Mouse (Mus musculus) 3134 (cell line): ENCODE measurements around the gene Doc2b.

Experiments
- DNase-seq: peaks from one replicate; pipeline ENCODE4 v3.0.0-alpha.2; 2011; ENCODE audit warnings: low spot score; ENCODE audit not compliant: insufficient read length; ENCODE audit errors: extremely low read depth

Gene Doc2b

DNA sequence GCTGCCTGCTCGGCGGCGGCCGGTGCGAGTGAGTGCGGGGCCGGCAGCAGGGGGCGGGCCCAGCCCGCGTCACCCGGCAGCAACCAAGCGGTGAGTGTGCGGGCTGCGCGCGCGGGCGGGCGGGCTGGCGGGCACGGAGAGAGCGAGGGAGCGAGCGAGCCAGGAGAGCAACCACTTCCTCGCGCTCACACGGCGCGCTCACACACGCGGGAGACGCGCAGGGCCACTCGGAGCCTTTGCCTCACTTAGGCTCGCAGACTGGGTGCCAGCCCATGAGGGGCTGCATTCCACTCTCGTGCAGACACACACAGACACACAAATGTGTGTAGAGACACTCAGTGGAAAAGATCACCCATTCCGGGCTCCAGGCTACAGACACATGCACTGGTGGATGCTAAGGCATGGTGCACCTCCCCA, at the start of gene Doc2b:
Gene Doc2b (minus strand): TSS at position 21 of the 417 bp plus-strand sequence.
- DNase-seq = no peak

DNA sequence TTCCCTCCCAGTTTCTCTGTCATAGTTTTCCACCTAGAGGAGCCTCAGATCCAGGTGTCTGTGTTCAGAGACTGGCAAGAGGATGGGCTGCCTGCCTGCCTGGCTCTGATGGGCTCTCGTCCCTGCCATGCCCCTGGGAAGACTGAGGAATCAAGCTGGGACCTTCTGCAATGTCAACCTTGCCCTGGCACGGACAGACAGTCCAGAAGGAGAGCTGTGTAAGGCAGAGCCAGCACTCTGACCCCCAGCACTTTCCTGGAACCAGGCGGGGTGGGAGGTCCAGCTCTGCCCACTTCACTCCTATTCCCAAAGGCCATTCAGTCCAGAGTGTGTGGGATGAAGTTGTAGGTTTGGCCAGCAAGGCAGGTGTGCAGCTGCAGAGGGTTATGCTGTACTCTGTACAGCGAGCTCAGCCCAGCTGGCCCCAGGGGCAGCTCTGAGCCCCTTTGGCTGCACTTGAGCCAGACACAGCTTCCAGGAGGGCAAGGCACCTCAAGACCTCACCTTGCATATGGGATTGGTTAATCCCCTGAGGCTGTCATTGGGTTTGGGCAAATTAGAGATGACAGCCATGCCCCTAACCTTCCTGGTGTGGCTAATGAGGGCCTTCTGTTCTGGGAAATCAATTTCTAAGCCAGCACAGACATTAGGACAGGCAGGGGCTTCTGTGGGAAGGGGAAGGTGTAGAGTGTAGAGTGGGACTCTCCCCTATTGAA, 47.2 kb upstream of the Doc2b start:
- DNase-seq = no peak

DNA sequence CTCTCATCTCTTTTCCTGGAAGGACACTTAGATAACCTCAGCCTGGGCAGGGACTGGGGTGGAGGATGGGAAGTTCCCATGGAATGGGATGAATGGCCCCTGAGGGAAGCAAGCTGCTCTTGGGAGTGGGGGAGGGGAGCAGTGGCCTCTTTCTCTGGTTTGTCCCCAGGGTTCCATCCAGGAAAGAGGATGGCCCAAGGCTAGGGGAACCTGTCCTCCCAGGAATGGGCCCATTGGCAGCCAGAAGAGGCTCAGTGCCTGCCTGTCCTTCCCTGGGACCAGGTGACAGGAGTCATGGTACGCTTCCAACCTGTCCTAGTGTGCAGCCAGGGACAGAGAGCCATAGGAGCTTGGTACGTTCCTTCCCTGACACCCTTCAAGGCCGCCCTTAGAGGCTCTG, 45.7 kb upstream of the Doc2b start:
- no peak for DNase-seq

DNA sequence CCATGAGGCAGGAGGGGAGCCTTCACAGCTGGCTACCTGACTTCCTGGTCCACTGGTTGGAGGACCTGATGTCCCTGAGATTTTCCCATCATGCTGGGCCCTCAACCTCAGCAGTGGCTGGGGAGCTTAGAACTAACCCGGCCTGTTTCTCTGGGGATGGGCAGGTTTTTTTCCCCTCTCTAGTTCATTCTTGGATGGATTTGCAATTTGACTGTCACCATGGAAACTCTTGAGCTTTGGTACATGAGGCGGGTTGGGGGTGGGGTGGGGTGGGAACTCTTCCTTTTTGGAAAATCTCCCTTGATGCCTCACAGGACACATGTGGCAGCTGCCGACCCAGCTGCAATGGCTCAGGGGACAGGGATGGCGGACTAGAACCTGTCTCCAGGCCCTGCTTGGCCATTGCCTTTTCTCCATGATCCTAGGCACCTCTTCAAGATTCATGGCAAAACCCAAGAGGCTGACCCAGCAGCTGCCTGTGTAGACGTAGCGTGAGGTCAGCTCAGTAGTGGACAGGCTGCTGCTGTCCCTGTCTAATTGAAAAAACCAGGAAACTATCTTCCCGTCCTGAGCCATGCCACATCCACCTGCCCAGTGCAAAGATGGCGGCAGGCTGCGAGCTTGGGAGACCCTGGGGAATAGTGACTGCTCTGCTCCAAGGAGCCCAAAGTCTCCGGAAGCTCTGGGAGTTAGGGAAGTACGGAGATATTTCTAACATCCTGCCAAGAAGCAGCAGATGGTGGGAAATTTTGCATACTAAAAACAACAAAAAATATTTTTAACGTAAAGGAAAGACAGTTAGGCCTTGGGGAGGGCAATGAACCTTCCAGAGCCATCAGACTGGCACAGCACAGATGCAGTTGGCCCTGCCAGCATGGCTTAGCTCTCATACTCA, 43.9 kb upstream of the Doc2b start:
- no peak for DNase-seq

DNA sequence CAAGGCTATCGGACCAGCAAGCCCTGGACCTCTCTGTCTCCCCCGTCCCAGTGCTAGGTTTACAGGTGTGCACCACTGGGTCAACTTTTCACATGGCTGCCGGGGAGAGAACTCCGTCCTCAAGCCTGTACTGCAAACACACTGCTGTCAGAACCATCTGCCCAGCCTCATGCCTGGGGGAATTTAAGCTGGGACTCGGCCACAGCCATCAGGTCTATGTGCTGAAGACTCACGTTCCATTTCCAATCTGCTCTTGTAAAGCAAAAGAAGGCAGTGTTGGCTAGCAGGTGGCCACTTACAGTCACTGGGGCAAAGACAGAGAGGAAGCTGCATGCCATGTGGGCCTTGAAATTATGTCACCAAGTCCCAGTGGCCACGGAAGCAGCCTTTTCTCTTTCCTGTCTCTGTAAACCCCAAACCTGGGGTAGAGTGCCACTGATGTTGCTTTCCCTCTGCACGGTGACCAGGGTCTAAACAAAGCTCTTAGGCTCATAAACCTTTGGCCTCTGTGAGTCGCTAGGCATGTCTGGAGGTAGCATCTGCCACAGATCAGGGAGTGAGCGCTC, 43.1 kb upstream of the Doc2b start:
- no peak for DNase-seq

DNA sequence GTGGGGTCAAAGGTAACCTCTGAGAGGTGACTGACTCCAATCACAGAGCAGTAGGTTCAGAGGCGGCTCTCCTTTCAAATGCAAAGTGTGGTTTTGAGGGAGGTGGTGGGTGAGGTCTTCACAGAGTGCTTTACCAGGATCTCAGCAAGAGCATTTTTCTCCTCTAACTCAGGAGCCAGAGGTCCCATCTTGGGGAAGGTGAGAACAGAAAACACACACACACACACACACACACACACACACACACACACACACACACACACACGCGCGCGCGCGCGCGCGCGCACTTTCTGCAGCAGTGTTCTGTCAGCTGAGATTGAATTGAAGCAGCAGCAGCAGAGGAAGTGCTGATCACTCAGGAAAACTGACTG, 40.4 kb upstream of the Doc2b start:
- no peak for DNase-seq

DNA sequence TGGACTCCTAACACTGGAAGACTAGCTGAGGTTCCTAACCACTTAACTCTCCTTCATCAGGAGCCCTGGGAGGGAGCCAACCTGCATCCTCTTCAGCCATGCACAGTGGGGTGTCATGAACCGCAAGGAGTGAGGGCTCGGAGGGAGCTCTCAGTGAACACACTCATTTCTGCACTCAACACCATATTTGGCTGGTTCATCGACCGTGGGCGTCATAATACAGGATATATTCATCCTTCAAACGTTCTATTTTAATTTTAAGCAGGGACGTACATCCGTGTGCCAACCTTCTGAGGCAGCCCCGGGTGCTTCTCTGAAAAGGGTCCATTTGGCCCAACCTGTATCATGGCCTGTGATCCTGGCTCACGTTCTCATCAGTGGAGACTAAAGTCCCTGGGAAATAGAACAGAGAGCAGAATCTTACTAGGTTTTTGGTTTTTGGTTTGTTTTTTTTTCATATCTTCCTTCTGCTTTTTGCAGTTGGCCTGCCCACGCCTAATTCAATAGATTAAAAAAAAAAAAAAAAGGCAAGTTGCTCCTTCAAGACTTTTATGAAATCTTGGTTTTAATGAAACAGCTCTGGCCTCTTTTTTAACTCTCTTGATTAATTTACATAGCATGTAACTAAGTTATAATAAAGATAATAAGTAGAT, 39.9 kb upstream of the Doc2b start:
- DNase-seq = no peak

DNA sequence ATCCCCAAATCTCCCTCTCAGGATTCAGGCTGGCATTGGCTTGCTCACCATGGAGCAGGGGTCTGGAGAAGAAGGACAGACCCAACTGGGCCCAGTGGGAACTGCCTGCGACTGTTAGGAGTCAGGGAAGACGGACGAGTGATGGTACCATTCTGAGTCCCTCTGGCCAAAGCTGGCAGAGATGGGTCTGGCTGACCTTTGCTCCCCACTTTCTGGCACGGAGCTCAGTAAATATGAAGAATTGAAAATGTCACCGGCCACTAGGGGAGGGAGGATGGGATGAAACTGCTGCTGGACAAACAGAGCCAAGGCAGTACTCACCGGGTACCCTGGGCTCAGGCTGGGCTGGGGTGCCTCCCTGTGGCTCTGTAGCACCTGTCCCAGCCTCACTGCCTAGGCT, 37.2 kb upstream of the Doc2b start:
- no peak for DNase-seq

DNA sequence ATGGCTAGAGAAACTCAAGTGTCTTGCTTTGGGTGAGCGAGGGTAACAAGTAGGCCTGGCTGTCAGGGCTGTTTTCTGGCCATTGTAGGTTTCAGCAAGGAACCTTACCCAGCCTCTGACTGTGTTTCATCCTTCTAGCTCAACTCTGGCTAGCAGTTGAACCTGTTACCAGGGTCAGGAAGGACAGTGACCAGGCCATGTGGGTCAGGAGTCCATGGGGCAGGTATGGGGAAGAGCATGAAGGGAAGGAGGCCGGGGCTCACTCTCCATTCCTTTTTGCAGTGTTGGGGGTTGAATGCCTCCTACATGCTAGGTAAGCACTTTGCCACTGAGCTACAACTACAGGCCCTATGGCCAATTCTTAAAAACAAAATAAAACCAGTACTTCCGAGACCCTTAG, 34.5 kb upstream of the Doc2b start:
- no peak for DNase-seq

DNA sequence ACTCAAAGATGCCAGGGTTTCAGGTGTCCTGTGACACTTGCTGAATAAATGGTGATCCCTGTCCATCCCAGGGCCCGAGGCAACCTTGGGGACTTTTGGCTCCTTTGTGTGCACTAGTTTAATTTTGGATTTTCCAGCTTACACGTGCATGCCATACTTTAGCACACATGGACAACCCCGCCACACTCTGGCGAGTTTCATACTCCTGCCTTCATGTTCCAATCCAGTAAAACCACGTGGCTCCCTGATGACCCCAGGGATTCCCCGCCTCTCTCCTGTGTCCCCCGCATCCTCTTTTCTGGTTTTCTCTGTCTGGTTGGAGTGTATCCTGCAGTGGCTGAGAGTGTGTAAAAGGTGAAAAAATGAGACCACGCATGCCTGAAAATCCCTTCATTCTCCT, 31.6 kb upstream of the Doc2b start:
- DNase-seq = no peak

DNA sequence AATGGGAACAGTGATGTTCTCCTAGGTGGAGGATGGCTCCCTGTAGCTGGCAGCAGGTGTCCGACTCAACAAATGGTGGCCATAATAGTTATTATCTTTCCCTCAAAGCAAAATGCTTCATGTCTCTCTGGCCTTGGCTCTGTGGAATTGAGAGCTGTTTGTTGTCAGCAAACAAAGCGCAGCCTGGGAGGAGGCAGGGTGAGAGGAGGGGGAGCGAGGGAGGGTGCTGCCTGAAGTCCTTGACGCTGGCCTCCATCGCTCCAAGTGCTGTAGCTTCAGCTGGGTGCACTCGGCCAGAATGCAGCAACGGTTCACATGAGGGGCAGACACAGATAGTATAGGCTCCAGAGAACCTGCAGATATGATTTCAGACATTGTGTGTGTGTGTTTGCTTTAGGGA, 27.7 kb upstream of the Doc2b start:
- DNase-seq = no peak

DNA sequence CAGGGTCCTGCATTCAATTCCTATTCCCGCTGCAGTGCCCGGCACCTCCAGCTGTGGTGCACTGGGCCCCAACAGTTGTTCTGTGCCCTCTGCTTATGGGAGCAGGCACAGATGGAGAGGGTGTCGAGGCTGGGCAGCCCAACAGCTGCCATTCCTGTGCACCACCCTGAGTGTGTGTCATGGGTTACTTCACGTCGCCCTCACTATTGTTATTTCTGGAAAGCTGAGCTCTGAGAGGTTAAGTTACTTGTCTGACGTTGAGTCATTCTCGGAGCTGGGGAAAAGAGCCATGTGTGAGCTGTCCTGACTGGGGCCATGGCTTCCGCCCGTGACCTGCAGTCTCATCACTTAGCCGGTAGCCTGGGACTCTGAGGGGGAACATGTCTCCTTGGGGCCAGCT, 17.2 kb upstream of the Doc2b start:
- DNase-seq = peak; percentile 78

DNA sequence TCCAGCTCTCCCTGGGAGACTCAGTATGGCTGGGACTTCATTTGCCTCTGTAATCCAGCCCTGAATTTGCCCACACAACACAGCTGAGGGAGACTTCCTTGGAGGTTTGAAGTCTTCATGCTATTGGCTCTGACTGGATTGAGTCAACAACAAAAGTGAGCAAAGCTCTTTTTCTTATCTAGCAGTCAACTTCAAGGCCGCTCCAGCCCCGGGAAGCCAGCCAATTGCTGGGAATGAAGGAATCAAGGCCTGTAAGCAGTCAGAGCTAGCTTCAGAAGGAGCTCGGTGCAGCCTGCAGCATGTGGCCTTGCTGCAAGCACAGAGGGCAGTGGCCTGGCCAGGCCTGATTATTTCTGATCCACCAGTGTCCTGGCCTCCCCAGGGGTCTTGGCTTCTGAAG, 16.1 kb upstream of the Doc2b start:
- peak; percentile 78 for DNase-seq

DNA sequence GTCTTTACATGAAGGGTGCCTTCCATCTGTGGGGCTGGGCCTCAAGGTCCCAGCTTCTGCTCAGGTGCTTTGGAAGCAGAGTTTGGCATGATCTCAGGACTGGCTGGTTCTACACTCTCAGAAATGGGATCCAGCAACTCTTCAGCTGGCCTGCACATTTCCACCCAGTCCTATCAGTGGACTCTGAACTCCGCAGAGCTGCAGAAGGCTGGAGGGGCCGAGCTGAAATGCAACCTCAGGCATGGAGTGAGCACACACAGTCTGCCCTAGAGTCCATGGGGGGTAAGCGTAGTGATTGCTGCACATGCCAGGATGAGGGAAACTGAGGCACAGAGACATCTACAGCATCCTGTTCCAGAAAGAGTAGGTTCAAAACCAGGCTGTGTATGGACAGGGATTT, 14.7 kb upstream of the Doc2b start:
- no peak for DNase-seq

DNA sequence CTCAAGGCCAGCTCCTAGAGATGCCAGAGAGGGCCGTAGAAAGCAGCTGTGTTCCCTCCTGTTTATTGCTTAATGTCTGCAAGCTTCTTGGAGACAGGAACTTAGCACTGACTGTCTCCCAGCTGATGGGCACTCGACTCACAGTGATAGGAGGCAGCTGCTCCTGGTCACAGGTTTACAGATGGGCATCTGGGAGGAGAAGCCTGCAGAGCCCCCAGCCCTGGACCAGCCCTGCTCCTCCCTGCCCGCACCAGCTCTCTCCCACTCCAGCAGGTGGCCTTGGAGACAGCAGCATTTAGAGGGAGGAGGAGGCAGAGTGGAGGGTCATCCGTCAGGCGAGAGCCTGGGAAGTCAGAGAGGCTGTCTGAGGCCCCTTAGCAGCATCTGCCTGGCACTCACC, 11.6 kb upstream of the Doc2b start:
- no peak for DNase-seq

DNA sequence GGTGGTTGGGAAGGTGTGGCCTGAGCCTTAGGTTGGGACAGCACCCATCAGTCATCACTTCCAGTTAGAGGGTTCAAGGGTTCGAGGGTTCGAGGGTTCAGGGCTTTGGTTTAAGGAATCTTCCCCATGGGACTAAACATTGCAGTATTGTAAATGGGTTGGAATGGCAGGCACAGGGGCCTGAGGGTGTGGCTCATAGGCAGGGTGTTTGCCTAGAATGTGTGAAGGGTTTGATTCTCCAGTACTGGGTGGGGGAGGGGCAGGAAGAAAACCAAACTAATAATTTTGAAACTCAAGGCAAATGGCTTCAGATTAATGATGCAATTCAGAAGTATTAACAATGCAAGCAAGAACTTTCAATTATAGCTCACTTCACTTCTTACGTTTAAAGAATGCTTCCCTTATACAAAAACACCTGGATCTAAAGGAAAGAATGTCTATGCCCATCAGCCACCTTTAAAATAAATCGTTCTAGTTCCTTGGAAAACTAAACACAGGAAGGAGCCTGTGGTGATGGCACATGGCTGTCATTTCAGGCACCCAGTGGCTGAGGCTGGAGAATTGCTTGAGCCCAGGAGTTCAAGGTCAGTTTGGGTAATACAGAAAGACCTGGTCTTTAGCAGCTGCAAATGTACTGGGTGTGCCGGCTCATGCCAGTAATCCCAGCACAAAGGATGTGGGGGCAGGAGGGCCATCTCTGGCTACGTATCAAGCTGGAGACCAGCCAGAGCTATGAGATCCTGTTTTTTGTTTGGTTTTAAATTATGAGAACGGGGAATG, 6.1 kb upstream of the Doc2b start:
- DNase-seq = no peak

DNA sequence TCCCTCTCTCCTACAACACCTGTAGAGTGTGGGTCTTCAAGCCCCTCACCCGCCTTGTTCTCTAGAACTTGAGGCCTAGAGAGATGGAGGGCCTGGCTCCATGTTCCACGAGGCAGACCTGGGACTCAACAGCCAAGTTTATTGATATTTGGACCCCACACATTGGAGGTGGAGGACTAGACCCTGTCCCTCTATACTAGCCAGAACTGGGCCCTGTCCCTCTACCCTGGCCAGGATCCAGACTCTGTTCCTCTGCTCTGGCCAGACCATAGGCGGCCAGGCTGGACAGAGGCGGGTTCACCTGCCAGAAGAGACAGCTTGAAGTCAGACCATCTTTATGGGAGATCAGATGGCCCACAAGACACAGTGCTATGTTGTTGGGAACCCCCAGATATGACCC, 5.5 kb upstream of the Doc2b start:
- no peak for DNase-seq

DNA sequence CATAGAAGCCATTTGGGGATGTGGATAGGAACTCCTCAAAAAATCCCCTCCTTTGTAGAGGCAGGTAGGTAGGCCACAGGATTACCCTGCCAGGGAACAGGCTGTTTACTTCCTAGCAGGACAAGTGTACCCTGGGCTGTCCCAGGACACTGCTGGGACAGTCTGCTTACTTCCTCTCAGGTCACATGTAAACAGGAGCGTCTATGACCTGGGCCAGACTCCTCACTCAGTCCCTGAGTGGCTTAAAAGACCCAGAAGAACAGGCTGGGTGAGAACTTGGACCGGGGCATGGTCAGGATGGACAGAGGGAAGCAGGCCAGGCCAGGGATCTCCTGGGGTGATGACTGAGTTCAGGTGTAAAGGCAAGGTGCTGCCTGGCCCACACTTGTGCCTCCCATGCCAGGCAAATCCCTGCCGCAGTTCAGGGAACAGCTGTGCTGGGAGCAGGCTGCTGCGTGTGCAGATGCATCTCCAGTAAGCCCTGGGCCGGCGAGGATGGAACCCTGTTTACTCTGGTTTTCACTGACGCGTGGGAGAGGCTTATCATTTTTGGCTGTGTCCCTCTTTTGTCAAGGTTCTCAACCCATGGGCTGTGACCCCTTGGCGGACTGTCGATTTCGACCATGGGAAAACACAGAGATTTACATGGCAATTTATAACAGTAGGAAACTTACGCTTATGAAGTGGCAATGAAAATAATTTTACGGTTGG, 842 bp upstream of the Doc2b start:
- no peak for DNase-seq

DNA sequence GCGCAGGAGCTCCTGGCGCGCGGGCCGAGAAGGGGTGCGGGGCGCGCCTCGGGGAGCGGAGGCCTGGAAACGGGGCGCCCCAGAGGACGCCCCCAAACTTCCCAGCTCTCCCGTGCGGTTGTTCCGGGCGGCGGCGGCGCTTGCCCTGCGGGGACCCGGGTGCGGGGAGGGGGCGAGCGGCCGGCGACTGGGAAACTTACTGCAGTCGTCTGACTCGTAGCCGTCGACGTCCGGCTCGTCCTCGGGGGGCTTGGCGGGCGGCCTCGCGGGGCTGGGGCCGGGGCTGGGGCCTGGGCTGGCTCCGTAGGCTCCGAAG, 570 bp downstream of the Doc2b start:
- no peak for DNase-seq
